Mouse (Mus musculus) layer of hippocampus, adult 8-10 months (tissue): Measurements from ENCODE around the gene Olfr456. TPM values are rescaled to one million over a fixed set of nuclear protein-coding genes. Genes with fewer than 3 reads are reported as not detected.
A peak's percentile ranks its signal among the peaks of the same experiment; 100 is the strongest.
"Not testable (repeated sequence)": the region's sequence is repeated elsewhere in the genome, so short reads cannot be mapped to it uniquely, and the experiment has no call there.

ENCODE experiments used
- DNase-seq, 2 experiments: peaks; one replicate each; pipeline ENCODE4 v3.0.0; 2022; ENCODE audit warnings: low spot score in 2 of 2
- total RNA-seq, 4 experiments: library from RNA; stranded (reverse); gene quantifications; 2 replicates each; pipeline ENCODE4 v1.2.4; 2022

The Olfr456 gene
- total RNA-seq: not detected

GRCm38 (mm10) chr6:42487114-42487513, at the start of gene Olfr456:
Gene Olfr456, minus strand, starts transcription at chr6:42487214.
- DNase-seq: no peak

- no peak for DNase-seq
Observed at GRCm38 (mm10) chr6:42513461-42513860, 26.4 kb upstream of the Olfr456 start.

DNA sequence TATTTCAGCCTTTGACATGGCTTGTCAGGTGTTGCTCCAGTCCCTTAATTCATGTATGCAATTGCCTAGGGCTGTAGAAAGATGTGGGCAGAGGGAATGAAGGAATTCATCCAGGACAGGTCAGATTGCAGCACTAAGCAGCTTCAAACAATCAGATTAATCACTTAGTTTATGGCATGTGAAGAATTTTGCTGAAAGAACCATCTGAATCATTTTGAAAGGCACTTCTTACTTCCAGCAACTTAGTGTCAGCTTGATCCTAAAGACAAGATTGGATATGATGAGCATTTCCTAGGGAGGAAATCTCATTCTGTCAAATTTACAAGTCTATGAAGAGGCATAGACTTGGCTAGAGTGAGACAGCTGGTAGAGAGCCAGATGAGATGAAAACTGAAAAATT, 22.3 kb upstream of the Olfr456 start:
- DNase-seq: no peak

DNA sequence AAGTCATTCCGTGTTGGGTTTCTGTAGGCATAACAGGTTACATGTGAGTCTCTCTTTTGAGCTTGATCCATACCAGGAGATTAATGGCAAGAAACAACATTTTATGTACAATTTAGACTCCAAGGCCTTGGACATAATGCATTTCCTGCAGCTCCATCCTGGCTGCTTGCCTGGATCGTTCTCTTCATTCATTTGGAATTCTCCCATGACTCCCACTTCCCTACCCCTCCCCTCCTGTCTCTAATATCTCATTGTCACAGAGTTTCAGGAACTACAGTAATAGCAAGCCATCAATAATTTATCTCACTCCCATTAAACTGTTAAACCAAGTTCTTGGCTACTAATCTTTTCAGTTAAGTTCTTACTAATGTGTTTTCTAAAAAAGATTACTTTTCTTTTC, 16.5 kb upstream of the Olfr456 start:
- peak in 1 of 2 experiments; percentile 5 for DNase-seq

- DNase-seq: no peak
Observed at GRCm38 (mm10) chr6:42489731-42490130, 2.7 kb upstream of the Olfr456 start.

DNA sequence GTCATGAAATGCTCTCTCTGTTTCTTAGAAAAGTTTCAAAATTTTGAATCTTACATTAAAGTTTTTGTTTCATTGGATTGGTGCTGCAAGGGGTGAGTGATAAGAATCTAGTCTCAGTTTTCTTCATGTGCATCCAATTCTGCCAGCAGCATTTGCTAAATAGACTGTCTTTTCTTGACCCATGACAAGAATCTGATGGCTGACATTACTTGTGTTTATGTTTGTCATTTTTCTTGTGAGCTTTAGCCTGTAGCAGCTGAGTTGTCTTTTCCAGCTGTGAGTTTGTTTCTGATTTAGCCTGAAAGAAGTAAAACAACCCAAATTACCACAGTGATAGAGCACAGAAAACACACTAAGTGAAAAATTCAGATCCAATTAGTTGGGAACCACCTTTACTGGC, 2.4 kb downstream of the Olfr456 start:
- no peak for DNase-seq

DNA sequence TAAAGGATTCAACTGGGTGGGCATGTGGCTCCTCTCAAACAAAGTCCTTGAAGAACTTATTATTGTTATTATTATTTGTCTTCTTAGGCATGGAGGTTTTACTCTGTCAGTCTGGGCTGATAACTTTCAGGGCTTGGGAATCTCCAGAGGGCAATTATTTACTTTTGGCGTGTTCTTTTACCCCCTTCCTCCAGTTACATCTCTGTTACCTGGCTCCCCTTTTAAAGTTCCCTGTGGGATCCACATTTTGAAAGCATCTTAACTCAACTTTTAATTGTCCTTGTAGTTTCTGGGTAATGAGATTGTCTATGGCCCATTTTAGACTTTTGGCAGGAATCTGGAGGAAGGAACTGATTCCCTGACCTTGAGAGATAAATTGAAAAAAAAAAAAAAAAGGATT, 10.8 kb downstream of the Olfr456 start, which contains the start of gene Olfr457:
TSS of gene Olfr457 (minus strand) at position 101 of the 400 bp plus-strand sequence.
- DNase-seq: no peak

- not testable (repeated sequence) for DNase-seq
Observed at GRCm38 (mm10) chr6:42471298-42471697, 15.7 kb downstream of the Olfr456 start.

DNA sequence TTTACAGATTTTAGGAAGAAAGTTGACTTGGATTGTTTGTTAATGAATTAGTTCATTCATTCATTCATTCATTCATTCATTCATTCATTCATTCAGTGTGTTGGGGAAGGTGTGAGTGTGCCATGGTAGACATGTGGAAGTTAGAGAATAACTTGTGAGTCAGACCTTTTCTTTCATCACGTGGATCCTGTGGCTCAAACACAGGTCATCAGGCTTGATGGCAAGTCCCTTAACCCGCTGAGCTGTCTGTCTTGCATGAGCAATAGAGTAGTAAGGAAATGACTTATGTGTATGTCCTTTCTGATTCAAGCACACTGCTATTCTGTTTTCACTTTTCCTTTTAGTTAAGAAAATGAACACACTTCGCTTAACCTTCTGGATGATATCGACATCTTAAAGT, 16.5 kb downstream of the Olfr456 start:
- DNase-seq: no peak

GRCm38 (mm10) chr6:42465096-42465495, 21.9 kb downstream of the Olfr456 start, which contains the start of gene Olfr458:
Gene Olfr458, minus strand, starts transcription at chr6:42465196.
- no peak for DNase-seq

GRCm38 (mm10) chr6:42447381-42447780, 39.6 kb downstream of the Olfr456 start:
- no peak for DNase-seq

DNA sequence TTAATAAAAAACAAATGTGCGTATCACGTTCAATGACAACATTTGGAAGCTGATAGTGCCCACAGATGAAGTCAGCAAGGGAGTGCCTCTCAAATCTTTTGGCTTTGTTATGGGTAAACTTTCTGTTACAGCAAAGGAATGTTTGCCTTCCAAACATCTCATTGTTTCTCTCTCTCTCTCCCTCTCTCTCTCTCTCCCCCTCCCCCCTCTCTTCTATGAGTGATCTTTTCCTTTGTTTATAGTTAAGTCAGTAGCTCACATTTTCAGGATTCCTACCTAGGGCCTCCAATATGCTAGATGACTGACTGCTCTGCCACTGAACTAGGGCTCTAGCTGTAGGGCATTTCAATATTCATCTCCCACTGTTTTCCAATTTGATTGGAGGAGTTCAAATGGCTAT, 42.5 kb downstream of the Olfr456 start:
- no peak for DNase-seq

DNA sequence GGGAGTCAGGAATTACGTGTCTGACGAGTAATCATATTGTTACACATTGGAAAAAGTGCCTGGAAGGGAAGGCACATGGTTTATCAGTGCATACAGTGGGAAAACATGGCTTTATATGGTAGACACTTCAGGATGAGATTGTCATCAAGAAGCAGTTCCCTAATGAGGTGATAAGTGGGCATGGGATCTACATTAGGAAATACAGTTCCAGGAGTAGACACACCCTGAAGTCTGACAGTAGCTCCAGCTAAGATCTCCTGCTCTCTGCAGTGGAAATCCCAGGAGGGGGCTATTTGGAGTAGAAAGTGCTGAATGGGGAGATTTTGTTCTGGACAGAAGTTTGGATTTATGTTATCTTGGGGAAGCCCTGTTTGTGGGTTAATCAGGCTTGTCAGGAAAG, 45.6 kb downstream of the Olfr456 start:
- DNase-seq: no peak

Other genes with a start within 250 kb of the Olfr456 start
- 10 to 100 TPM in 2 of 4 experiments, 1 to 10 TPM in 2; 7.5 to 12.2 (median 10.3) TPM for gene Gstk1, start 241.3 kb downstream of the Olfr456 start, total RNA-seq
- not detected for gene Tmem139, start 225.2 kb downstream of the Olfr456 start, total RNA-seq
- 10 to 100 TPM; 22.1 to 26.1 (median 22.7) TPM for gene Casp2, start 222.2 kb downstream of the Olfr456 start, total RNA-seq
- 1 to 10 TPM; 2.9 to 4.3 (median 3.4) TPM for gene Clcn1, start 200.5 kb downstream of the Olfr456 start, total RNA-seq
- 10 to 100 TPM; 72.3 to 80.0 (median 75.9) TPM for gene Fam131b, start 162.6 kb downstream of the Olfr456 start, total RNA-seq
- 10 to 100 TPM; 36.5 to 52.5 (median 44.5) TPM for gene Zyx, start 137.6 kb downstream of the Olfr456 start, total RNA-seq
- gene Epha1, start 113.9 kb downstream of the Olfr456 start, total RNA-seq: under 1 TPM; 0.14 to 0.36 (median 0.15) TPM
- not detected for gene Tas2r143, start 87.0 kb downstream of the Olfr456 start, total RNA-seq
- under 1 TPM in 1 of 4 experiments, not detected in 3; 0.29 TPM for gene Tas2r135, start 81.8 kb downstream of the Olfr456 start, total RNA-seq
- not detected for gene Tas2r126, start 52.7 kb downstream of the Olfr456 start, total RNA-seq
- gene Olfr458, start 22.0 kb downstream of the Olfr456 start, total RNA-seq: not detected
- gene Olfr457, start 10.9 kb downstream of the Olfr456 start, total RNA-seq: not detected
- not detected for gene Olfr455, start 60.4 kb upstream of the Olfr456 start, total RNA-seq
- not detected for gene Tcaf3, start 110.5 kb upstream of the Olfr456 start, total RNA-seq
- gene Tcaf2, start 158.0 kb upstream of the Olfr456 start, total RNA-seq: 1 to 10 TPM in 1 of 4 experiments, under 1 TPM in 3; 0.74 to 1.1 (median 0.89) TPM
- gene Tcaf1, start 222.9 kb upstream of the Olfr456 start, total RNA-seq: 100 to 1,000 TPM; 192 to 236 (median 213) TPM